Mouse (Mus musculus): ENCODE data around the gene Socs2. TPM values are rescaled to one million over a fixed set of nuclear protein-coding genes. Genes with fewer than 3 reads are reported as not detected.
A peak's percentile ranks its signal among the peaks of the same experiment; 100 is the strongest.
"Not testable (repeated sequence)": the region's sequence is repeated elsewhere in the genome, so short reads cannot be mapped to it uniquely, and the experiment has no call there.

Gene Socs2
- polyA plus RNA-seq, 1 experiment from 2014 or later: 17.3 TPM

GRCm38 (mm10) chr10:95394819-95395812 is 21.9 kb downstream of the Socs2 start:
- no peak for DNase-seq (ENCODE audit: low spot score)

DNA sequence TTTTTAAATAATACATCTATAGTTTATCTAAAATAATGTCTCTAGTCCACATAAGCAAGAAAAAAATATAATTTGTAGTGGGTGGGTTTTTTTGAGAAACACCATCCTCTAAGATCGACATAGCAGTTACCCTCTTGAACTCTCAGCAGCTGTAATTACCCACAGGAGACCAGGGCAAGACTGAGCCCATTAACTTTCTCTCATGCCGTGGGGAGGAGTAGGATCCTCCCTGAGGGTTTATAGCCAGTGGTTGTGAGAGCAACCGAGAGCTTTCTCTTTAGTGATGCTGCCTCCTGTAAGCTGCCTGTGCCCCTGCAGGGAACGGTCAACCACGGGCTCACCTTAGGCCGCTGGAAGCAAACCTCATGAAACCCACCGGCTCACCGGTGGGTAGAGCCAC is 24.9 kb downstream of the Socs2 start:
- DNase-seq (ENCODE audit: low spot score): no peak

DNA sequence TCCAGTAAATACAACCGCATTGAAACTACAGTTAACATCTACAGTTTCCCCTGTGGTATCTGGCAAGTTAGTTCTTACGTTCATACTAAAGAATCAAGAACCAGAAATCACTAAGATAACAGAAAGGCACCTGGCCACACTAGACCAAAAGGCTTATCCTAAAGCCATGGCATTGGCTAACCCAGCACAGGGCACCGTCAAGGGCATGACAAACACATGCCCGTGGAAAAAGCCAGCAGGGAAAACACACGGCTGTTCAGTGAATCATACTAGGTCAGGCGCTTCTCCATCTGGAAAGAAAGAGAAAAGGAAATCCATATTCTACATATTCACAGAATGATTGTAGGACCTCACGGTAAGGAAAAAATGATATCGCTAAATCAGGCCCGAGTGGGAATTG is 26.1 kb downstream of the Socs2 start:
- no peak for DNase-seq (ENCODE audit: low spot score)

DNA sequence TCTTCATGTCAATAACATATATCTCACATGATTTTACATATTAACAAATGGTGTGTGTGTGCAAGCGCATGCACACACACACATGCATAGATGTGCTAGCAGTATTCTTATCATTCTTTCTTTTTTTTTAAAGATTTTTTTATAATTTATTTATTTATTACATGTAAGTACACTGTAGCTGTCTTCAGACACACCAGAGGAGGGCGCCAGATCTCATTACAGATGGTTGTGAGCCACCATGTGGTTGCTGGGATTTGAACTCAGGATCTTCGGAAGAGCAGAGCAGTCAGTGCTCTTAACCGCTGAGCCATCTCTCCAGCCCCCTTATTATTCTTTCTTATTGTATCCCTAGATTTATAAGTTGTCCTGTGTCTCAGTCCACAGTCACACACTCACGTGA is 27.2 kb downstream of the Socs2 start:
- not testable (repeated sequence) for DNase-seq (ENCODE audit: low spot score)

GRCm38 (mm10) chr10:95388821-95389477 is 28.0 kb downstream of the Socs2 start:
- DNase-seq (ENCODE audit: low spot score): no peak

- no peak for DNase-seq (ENCODE audit: low spot score)
Observed at GRCm38 (mm10) chr10:95386527-95386926, 30.5 kb downstream of the Socs2 start.

DNA sequence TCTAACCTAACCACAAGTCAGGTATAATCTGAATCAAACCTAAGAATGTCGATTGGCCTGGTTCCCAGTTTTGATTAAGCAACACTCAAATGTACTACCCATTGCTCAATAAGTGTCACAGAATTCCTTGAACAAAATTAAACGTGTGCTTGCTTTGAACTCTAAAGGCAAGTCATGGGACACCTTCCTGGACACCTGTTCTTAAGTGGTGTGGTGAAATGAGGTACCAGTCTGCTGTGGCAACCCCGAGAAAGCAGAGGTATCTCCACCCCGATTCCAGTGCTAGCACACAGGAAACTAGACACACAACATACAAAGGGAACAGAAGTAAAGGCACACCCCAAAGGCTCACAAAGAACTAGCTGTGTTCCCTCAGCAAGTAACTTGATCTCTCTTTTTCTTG is 31.2 kb downstream of the Socs2 start:
- no peak for DNase-seq (ENCODE audit: low spot score)

DNA sequence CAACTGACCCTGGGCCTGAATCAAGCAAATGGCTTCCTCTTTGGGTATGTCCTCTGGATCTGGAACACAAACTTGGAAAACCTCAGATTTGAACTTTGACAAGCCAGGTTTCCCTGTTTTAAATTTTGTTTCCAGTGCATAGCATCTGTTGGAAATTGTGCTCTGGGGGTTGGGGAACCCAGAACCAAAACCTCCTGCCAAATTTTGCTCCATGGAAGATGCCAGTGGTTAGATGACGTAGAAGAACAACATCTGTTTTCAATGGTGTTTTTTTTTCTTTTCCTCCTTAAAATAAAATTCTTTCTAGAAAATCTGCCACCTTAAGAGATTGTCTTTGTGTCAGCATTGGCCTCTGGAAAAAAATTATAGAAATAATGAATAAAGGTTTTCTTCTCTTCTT is 31.9 kb downstream of the Socs2 start:
- DNase-seq (ENCODE audit: low spot score): no peak

- no peak for DNase-seq (ENCODE audit: low spot score)
Observed at GRCm38 (mm10) chr10:95384446-95384845, 32.5 kb downstream of the Socs2 start.

DNA sequence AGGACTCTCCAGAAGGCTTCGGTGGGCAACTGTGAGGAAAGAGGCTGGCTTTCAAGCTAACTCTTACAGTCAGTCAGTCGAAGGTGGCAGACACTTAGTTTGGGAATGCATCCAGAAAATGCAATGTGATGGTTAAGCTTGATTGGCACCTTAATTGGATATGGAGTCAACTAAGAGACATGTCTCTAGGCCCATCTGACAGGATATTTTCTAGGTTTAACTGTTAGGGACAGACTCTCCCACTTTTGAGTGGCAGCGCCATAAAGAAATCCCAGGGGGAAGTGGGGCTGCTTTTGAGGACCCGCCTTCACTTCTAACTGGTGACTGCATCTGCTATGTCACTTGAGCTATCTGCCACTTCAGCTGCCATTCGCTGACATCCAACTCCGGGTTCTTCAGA is 43.6 kb downstream of the Socs2 start:
- no peak for DNase-seq (ENCODE audit: low spot score)

DNA sequence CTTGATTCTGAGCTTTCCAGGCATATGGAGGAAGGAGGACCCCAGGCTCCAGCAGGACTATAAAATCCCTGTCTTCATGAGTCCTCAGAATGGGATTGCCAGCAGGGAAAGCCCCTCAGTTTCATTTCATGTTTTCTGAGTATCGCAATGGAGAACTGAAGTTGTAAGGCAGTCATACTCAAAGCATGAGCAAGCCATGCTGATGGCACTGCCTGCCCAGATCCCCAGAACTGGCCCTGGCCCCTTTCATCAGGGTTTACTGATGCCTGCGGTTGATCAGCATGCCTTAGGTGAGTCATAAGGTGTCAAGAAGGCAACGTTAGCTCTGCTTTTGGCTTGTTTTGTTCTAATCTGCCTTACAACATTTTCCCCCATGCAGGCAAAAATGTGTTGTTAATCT is 45.0 kb downstream of the Socs2 start:
- DNase-seq (ENCODE audit: low spot score): no peak

DNA sequence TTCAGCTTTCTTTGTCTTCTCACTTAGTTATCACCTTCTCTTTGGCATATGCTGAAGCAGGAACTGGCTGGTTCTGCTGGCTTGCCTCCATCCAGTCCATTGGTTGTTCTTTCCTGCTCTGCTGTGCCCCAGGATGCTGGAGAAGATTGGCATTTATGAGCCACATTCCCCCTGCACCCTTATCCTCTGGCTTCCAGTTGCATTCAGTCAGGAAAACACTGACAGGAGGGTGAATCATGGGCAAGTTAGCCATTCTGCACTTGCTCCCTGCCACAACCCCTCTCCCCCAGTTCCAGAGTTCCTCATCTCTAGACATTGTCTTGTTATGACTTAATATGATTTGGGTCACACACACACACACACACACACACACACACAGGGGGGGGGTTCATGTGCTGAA is 47.8 kb downstream of the Socs2 start:
- DNase-seq (ENCODE audit: low spot score): no peak

DNA sequence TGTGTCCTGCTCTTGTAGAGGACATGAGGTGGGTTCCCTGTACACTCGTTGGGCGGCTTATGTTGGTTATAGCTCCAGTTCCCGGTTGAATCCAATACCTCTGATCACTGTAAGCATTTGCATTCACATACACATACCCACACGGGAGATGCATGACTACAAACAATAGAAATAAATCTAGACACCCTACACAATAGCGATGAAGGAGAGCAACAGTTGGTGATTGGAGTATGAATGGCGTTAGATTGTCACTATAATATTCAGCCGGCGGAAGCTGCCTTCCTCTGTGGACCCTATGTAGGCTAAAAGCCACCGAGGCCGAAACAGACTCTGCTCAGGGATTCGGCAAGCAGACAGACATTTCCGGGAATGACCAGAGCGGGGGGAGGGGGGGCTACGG is 48.8 kb downstream of the Socs2 start:
- DNase-seq (ENCODE audit: low spot score): no peak

GRCm38 (mm10) chr10:95367661-95368089 is 49.3 kb downstream of the Socs2 start:
- no peak for DNase-seq (ENCODE audit: low spot score)

DNA sequence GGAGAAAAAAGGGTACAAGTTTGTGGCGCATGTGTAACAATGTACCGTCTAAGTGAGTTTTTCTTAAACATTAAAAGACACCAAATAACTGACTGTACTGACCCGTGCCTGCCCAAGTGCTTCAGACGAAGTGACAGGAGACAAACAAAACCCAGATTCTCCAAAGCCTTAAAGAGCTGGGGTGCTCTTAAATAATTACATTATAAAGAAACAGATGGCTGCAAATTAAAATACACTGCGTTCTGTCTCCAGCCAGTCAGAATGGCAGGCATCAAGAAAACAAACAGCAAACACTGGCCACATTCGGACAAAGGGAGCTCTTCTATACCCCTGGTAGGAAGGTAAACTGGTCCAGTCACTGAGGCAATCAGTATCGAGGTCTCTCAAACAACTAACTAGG is 49.7 kb downstream of the Socs2 start:
- DNase-seq (ENCODE audit: low spot score): no peak

DNA sequence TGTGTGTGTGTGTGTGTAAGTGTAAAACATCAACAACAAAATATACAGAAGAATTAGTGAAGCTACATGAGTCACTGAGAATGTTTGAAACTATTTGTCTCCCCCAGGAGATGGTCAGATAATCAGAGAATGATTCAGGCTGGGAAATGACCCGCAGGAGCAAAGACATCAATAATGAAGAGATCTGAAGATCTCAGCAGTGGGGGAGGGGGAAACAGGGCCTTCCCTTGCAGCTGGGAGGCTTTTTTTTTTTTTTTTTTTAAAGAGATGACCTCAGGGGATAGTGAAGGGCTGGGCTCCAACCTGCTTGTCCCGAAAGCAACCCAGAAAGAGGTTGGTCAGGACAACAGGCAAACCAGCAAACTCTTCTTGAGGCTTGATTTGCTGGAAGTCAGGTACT is 54.7 kb downstream of the Socs2 start:
- DNase-seq (ENCODE audit: low spot score): no peak

DNA sequence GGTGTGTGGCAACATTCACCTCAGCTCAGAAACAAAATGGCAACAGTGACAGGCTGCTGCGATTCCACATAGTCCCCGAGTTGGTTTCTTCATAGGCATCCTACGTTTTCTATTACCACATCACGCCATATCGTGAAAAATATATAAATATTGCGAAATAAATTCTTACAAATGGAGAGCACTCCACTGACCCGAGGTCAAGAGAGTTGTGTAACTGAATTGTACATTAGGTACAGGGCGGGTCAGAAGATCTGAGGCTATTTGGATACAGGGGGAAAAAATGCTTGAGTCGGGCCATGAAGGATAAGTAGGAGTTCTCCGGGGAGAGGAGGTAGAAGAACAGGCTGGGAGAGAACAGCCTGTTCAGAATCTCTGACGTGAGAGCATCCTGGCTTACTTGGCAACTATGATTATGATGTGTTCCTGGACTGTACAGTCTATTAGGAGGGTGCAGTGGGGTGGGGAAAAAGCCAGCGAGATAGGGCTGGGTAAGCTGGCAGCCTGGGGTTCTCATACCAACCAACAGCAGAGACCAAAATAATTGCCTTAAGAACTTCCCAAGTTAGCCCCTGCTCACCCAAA is 55.6 kb downstream of the Socs2 start:
- no peak for DNase-seq (ENCODE audit: low spot score)

- DNase-seq (ENCODE audit: low spot score): no peak
Observed at GRCm38 (mm10) chr10:95360048-95360447, 56.9 kb downstream of the Socs2 start.

GRCm38 (mm10) chr10:95357721-95358120 is 59.3 kb downstream of the Socs2 start:
- DNase-seq (ENCODE audit: low spot score): peak; percentile 29

DNA sequence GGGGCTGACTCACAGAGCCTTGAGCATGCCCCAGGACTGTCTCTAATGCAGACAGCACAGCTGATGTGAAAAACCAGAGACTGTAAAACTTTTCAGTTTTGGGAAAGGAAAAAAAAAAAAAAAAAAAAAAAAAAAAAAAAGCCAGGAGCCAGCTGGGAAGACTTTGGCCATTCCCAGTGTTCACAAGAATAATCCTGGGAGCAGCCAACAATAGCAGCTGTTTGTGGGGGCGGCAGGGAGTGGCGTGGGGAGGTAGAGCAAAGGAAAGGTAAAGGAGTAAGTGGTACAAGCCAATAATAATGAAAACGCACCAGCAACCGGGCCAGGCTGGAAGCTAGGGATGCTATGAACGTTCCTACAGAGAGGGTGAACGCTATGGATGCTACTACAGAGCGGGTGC is 60.3 kb downstream of the Socs2 start:
- DNase-seq (ENCODE audit: low spot score): no peak

DNA sequence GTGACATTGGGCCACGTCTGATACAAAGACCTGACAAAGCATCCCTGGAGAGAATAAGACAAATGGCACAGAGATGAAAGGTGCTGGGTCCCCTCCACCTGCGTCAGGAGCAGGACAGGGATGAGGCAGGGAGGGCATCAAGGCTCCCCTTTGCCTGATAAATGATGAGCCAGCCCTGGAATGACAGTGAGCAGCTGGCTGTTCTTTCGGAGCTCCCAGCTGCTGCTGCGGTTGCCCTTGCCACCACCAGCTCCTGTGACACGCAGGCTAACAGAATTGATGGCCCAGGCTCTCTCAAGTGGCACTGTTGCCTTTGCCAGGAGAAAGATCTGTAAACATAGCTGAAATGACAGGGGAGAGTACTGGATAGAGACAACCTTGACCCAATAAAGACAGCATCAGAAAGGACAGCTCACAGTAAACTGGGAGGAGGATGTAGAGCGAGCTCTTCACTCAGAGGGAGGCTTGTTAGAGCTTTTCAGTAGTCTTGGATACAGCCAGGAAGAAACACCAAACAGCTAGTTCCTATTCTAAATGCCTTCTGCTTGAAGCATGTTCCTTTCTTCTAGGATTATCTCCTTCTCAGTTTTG is 61.2 kb downstream of the Socs2 start:
- no peak for DNase-seq (ENCODE audit: low spot score)

DNA sequence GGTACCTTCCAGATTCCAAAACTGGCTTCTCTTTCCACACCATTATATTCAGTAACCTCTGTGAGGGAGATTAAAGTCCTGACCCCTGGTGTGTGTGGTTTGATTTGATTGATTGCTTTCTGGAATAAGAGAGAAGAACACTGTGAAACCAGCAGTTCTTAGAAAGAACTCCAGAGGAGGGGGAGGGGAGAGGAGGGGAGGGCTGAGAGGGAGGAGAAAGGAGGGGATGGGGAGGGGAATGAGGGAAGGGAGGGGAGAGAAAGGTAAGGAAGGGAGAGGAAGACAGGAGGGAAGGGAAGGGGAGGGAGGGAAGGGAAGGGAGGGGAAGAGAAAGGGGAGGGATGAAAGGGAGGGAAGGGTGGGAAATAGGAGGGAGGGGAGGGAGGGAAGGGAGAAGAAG is 62.3 kb downstream of the Socs2 start:
- no peak for DNase-seq (ENCODE audit: low spot score)
